Mouse (Mus musculus): ENCODE results near the gene Ptpre. TPM values are rescaled to one million over a fixed set of nuclear protein-coding genes. Genes with fewer than 3 reads are reported as not detected.

Gene Ptpre
- polyA plus RNA-seq, 1 experiment from 2014 or later, result 4.7 TPM

DNA sequence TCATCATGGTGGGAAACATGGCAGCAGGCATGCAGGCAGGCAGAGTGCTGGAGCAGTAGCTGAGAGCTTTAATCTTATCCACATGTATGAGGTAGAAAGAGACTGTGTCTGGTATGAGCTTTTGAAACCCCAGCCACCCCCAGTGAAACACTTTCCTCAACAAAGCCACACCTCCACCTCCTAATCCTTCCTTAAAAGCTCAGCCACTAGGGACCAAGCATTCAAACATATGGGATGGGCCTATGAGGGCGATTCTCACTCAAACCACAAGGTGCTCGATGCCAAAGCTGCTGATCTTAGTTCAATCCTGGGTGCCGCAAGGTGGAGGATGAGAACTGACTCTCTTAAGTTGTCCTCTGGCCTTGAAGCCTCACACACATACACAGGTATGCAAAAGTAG lies 16.3 kb downstream of the Ptpre start:
- Histone ChIP-seq H3K36me3 (ENCODE audit: control insufficient read depth, insufficient read depth) (no peaks in the 10 kb centered on the region; the same call in 1 of the 2 replicates), H3K4me2 (replicated peaks; ENCODE audit: low read depth) (no peak overlapping the region), H3K27me3 (replicated peaks; ENCODE audit: control insufficient read depth, insufficient read depth, low read length) (no peaks in the 10 kb centered on the region), H3K9me3 (ENCODE audit: control insufficient read depth) (no peaks in the 10 kb centered on the region), H3K9ac (ENCODE audit: low read depth, low read length) (no peak overlapping the region), H3K4me1 (replicated peaks; ENCODE audit: control insufficient read depth, insufficient read depth, low read length) (no peaks in the 10 kb centered on the region), H3K4me3 (ENCODE audit: low read depth, low read length) (no peak overlapping the region), H3K27ac (ENCODE audit: low read depth, low read length) (no peak overlapping the region)
- no peak for TF ChIP-seq CTCF (IDR thresholded peaks at IDR 0.05; ENCODE audit: low read depth)
- WGBS, result 69% methylated on average over 3 of the region's 3 CpGs
- no peak for ATAC-seq

DNA sequence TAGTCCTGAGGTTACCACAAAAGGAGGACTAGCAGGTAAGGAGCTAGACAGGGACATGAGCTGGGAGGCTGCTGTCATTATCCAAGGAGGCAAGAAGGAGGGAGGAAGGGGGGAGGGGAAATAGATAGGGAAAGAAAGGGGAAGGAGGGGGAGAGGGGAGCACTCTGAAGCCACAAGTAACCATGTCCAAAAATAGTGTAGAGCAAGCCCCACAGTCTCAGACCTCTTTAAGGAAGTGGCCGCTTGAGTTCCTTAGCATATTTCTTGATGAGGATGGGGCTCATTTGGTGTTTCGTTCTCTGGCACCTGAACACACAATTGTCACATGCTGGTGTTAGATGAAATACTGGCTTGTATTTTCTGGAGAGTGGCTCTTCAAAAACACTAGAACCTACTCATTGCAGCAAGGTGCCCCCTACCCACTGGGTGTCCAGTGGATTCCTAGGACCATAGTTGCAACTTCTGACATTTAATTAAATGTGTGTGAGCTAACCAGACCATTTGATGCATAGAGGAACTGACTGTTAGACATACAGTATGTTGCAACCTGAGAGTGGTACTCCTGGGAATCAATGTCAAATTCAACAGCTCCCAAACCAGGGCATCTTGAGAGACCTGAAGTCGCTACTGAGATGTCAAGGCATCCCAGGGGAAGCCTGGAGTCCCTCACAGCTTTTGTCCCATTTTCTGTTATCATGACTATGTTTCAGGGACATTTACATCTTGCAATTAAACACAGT lies 19.6 kb downstream of the Ptpre start:
- H3K27ac ChIP-seq (ENCODE audit: low read depth, low read length), result no peak overlapping the region
- no peaks in the 10 kb centered on the region for H3K4me1 ChIP-seq (replicated peaks; ENCODE audit: control insufficient read depth, insufficient read depth, low read length)
- H3K9ac ChIP-seq (ENCODE audit: low read depth, low read length), result no peak overlapping the region
- H3K4me2 ChIP-seq (replicated peaks; ENCODE audit: low read depth), result no peak overlapping the region
- 81% methylated on average over 3 of the region's 3 CpGs for WGBS
- no peak overlapping the region for H3K4me3 ChIP-seq (ENCODE audit: low read depth, low read length)
- no peaks in the 10 kb centered on the region for H3K9me3 ChIP-seq (ENCODE audit: control insufficient read depth)
- H3K36me3 ChIP-seq (ENCODE audit: control insufficient read depth, insufficient read depth), result no peaks in the 10 kb centered on the region
- H3K27me3 ChIP-seq (replicated peaks; ENCODE audit: control insufficient read depth, insufficient read depth, low read length), result no peaks in the 10 kb centered on the region
- ATAC-seq, result no peak
- no peak for TF ChIP-seq CTCF (IDR thresholded peaks at IDR 0.05; ENCODE audit: low read depth)

DNA sequence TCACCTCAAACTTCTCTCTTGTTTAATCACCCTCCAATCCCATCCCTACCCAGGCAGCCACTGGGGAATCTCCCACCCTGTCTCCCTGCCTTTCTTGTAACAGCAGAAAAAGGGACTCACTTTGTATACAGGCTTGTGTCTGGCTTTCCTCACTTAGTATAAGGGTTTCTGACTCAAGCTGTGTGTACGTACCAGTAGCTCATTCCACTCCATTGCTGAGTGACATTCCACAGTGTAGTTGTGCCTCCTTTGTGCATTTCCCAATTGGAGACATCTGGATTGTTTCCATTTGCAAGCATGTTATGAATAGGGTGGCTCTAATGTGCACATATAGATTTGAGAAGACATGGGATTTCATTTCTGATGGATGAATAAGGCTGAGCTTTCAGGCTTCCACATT lies 23.0 kb downstream of the Ptpre start:
- no peak for TF ChIP-seq CTCF (IDR thresholded peaks at IDR 0.05; ENCODE audit: low read depth)
- ATAC-seq, result no peak

DNA sequence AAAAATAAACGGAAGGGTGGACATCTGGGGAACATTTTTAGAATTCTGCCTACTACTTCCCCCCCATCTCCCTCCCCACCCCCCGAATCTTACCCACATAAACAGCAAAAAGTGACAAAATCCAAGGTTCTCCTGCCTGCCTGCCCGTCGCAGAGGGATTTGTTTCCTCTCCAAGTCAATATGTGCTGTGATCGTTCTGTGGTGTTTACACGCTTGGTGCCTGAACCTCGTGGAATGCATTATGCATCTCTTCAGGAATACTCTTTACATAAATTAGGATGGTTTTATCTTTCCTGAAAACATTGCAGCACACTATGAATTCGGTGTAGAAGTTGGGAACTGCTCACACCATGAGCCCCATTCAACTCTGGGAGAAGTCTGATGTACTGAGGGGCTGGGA lies 26.7 kb downstream of the Ptpre start:
- no peak overlapping the region for H3K4me3 ChIP-seq (ENCODE audit: low read depth, low read length)
- H3K27me3 ChIP-seq (replicated peaks; ENCODE audit: control insufficient read depth, insufficient read depth, low read length), result no peaks in the 10 kb centered on the region
- H3K27ac ChIP-seq (ENCODE audit: low read depth, low read length), result no peak overlapping the region
- no peak overlapping the region for H3K4me2 ChIP-seq (replicated peaks; ENCODE audit: low read depth)
- 69% methylated on average over 8 of the region's 8 CpGs for WGBS
- no peak for TF ChIP-seq CTCF (IDR thresholded peaks at IDR 0.05; ENCODE audit: low read depth)
- H3K9ac ChIP-seq (ENCODE audit: low read depth, low read length), result no peak overlapping the region
- H3K4me1 ChIP-seq (replicated peaks; ENCODE audit: control insufficient read depth, insufficient read depth, low read length), result no peaks in the 10 kb centered on the region
- no peaks in the 10 kb centered on the region for H3K9me3 ChIP-seq (ENCODE audit: control insufficient read depth)
- H3K36me3 ChIP-seq (ENCODE audit: control insufficient read depth, insufficient read depth), result no peaks in the 10 kb centered on the region
- ATAC-seq, result no peak

More for the DNA sequence above, 23.0 kb downstream of the Ptpre start:
- Histone ChIP-seq H3K27me3 (replicated peaks; ENCODE audit: control insufficient read depth, insufficient read depth, low read length) (no peaks in the 10 kb centered on the region), H3K4me1 (replicated peaks; ENCODE audit: control insufficient read depth, insufficient read depth, low read length) (no peaks in the 10 kb centered on the region), H3K4me2 (replicated peaks; ENCODE audit: low read depth) (no peak overlapping the region), H3K36me3 (ENCODE audit: control insufficient read depth, insufficient read depth) (no peaks in the 10 kb centered on the region), H3K9ac (ENCODE audit: low read depth, low read length) (no peak overlapping the region), H3K4me3 (ENCODE audit: low read depth, low read length) (no peak overlapping the region), H3K9me3 (ENCODE audit: control insufficient read depth) (no peaks in the 10 kb centered on the region), H3K27ac (ENCODE audit: low read depth, low read length) (no peak overlapping the region)
- 68% methylated on average over 1 of the region's 1 CpGs for WGBS

DNA sequence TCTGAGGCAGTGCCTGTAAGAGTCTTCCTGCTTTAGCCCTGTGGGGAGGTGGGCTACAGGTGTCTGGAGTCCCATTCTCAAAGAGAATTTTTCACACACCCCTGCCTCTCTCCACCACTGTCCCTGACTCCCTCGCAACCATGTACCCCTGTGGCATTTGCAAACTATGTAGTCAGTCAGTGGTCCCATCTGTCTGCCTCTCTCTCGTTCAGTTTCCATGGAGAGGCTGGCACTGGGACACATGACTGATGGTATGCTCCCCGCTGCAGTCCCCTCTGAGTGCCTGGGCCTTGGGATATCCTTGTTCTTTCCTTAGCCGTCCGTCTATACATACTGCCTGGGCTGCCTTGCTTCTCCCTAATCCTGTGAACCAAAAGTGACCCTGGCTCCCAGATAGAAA lies 28.7 kb downstream of the Ptpre start:
- Histone ChIP-seq H3K4me1 (replicated peaks; ENCODE audit: control insufficient read depth, insufficient read depth, low read length) (no peaks in the 10 kb centered on the region), H3K4me3 (ENCODE audit: low read depth, low read length) (no peak overlapping the region), H3K9ac (ENCODE audit: low read depth, low read length) (no peak overlapping the region), H3K36me3 (ENCODE audit: control insufficient read depth, insufficient read depth) (no peaks in the 10 kb centered on the region), H3K27ac (ENCODE audit: low read depth, low read length) (no peak overlapping the region), H3K9me3 (ENCODE audit: control insufficient read depth) (no peaks in the 10 kb centered on the region), H3K27me3 (replicated peaks; ENCODE audit: control insufficient read depth, insufficient read depth, low read length) (no peaks in the 10 kb centered on the region), H3K4me2 (replicated peaks; ENCODE audit: low read depth) (no peak overlapping the region)
- 79% methylated on average over 5 of the region's 5 CpGs for WGBS
- no peak for ATAC-seq
- TF ChIP-seq CTCF (IDR thresholded peaks at IDR 0.05; ENCODE audit: low read depth), result no peak

DNA sequence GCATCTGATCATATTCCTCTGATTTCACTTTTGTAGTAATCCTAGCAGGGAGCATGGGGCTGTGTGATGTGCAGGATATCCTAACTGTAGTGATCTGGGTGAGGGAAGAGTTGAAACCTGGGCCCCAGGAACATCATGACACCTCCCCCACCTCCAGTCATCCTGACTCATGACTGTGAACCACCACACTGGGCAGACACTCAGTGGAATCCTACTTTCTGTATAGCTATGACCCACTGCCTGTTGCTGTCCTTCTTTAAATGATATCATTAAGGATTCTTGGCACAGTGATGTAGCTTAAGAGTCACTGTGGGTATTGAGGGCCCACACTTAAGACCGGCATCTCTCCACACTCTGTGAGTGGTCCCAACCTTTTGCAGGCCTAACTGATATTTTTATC lies 30.3 kb downstream of the Ptpre start:
- Histone ChIP-seq H3K27ac (ENCODE audit: low read depth, low read length) (no peak overlapping the region), H3K4me2 (replicated peaks; ENCODE audit: low read depth) (no peak overlapping the region), H3K36me3 (ENCODE audit: control insufficient read depth, insufficient read depth) (no peaks in the 10 kb centered on the region), H3K4me3 (ENCODE audit: low read depth, low read length) (no peak overlapping the region), H3K4me1 (replicated peaks; ENCODE audit: control insufficient read depth, insufficient read depth, low read length) (no peaks in the 10 kb centered on the region), H3K9me3 (ENCODE audit: control insufficient read depth) (no peaks in the 10 kb centered on the region), H3K9ac (ENCODE audit: low read depth, low read length) (no peak overlapping the region), H3K27me3 (replicated peaks; ENCODE audit: control insufficient read depth, insufficient read depth, low read length) (no peaks in the 10 kb centered on the region)
- ATAC-seq, result no peak
- WGBS, result 83% methylated on average over 1 of the region's 1 CpGs
- no peak for TF ChIP-seq CTCF (IDR thresholded peaks at IDR 0.05; ENCODE audit: low read depth)

Data from intestine, postnatal 0 days (tissue).